Mouse (Mus musculus): ENCODE data around the gene Lpp. TPM values are rescaled to one million over a fixed set of nuclear protein-coding genes. Genes with fewer than 3 reads are reported as not detected.

Gene Lpp
- polyA plus RNA-seq, 1 experiment from 2014 or later, result 9.6 TPM

DNA sequence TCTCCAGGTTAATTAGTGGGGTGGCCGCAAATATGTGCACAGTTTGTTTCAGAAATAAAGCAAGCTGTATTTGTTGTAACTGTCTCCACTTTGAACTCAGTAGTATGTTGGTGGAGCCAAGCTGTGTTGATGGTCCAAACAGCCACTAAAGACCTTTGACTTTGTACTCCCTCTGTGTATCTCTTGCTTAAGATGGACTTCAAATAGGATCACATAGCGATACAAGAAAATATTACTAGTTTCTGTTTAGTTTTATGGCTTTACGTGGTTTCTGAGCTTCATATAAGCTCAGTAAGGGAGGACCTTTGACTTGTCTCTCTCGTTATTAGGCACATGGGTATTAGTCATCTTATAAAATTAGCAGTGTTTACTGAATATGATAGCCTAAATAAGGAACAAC lies 485.7 kb downstream of the Lpp start:
- Histone ChIP-seq H3K36me3 (ENCODE audit: control insufficient read depth, insufficient read depth, low read length) (no peaks in the 10 kb centered on the region), H3K27ac (replicated peaks; ENCODE audit: low read depth, low read length) (no peak overlapping the region), H3K4me2 (ENCODE audit: low read length) (no peak overlapping the region), H3K4me1 (ENCODE audit: control insufficient read depth, insufficient read depth, low read length) (no peaks in the 10 kb centered on the region), H3K9me3 (ENCODE audit: control insufficient read depth, low read length) (no peaks in the 10 kb centered on the region), H3K27me3 (ENCODE audit: control insufficient read depth, insufficient read depth, low read length) (no peaks in the 10 kb centered on the region), H3K9ac (replicated peaks; ENCODE audit: low read length) (no peak overlapping the region), H3K4me3 (replicated peaks; ENCODE audit: low read depth, low read length) (no peak overlapping the region)
- 96% methylated on average over 4 of the region's 4 CpGs for WGBS
- ATAC-seq (ENCODE audit: low FRiP score, low TSS enrichment) (no peak), DNase-seq (no peak)

DNA sequence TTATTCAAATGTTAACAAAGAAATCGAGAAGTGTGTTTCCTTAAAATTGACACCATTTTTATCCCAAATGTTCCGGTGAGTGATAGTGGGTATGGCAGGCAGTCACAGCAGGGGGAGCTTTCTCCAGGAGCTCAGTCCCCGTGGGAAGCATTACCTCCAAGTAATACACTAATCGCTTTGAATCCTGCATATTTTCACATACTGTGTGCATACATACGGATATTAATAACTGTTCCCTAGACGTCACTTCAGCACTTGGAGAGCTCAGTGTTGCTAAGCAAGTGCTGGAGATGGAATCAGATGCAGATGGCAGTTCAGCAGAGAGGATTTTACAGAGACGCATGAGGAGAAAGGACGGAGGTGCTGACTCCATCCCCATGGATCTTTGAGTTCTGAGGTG lies 487.4 kb downstream of the Lpp start:
- no peak overlapping the region for H3K4me2 ChIP-seq (ENCODE audit: low read length)
- no peaks in the 10 kb centered on the region for H3K36me3 ChIP-seq (ENCODE audit: control insufficient read depth, insufficient read depth, low read length)
- peak; percentile 40 for DNase-seq
- no peak for ATAC-seq (ENCODE audit: low FRiP score, low TSS enrichment)
- H3K9me3 ChIP-seq (ENCODE audit: control insufficient read depth, low read length), result no peaks in the 10 kb centered on the region
- H3K27me3 ChIP-seq (ENCODE audit: control insufficient read depth, insufficient read depth, low read length), result no peaks in the 10 kb centered on the region
- no peak overlapping the region for H3K9ac ChIP-seq (replicated peaks; ENCODE audit: low read length)
- no peaks in the 10 kb centered on the region for H3K4me1 ChIP-seq (ENCODE audit: control insufficient read depth, insufficient read depth, low read length)
- no peak overlapping the region for H3K4me3 ChIP-seq (replicated peaks; ENCODE audit: low read depth, low read length)
- WGBS, result 36% methylated on average over 8 of the region's 8 CpGs
- no peak overlapping the region for H3K27ac ChIP-seq (replicated peaks; ENCODE audit: low read depth, low read length)

DNA sequence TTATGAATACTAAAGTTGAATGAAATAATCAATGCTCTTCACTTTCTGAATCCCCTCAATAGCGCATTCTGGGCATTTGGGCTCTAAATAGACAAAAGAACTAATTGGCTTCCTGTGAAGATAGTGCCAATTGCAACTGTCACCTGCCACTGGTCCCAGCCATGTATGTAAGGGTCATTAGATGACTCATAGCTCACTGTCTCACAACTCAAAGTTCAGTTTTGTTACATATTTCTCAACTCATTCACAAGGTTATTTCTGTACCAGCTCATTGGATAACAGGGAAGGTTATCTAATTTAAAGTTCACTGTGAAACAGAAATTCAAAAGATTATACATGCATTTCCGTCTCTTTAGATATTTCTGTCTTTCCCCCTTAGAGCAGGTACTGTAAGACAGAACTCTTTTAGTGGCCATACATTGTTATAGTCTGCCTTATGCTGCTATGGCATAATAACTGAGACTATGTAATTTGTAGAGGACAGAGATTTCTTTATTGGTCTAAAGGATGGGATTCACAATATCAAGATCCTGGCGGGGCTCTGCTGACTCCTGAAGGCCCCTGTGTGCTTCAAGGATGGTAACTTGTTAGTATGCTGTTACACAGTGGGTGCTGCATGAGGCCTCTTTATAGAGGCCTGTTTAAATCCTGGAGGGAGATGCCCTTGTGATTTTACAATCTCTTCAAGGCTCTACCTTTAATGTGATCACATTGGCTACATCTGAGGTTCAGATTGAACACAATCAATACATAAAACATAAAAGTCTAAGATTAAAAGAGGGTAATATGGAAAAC lies 488.9 kb downstream of the Lpp start:
- no peak overlapping the region for H3K9ac ChIP-seq (replicated peaks; ENCODE audit: low read length)
- no peak overlapping the region for H3K4me2 ChIP-seq (ENCODE audit: low read length)
- DNase-seq (no peak), ATAC-seq (ENCODE audit: low FRiP score, low TSS enrichment) (no peak)
- no peaks in the 10 kb centered on the region for H3K9me3 ChIP-seq (ENCODE audit: control insufficient read depth, low read length)
- H3K36me3 ChIP-seq (ENCODE audit: control insufficient read depth, insufficient read depth, low read length), result no peaks in the 10 kb centered on the region
- 87% methylated on average over 3 of the region's 3 CpGs for WGBS
- H3K4me3 ChIP-seq (replicated peaks; ENCODE audit: low read depth, low read length), result no peak overlapping the region
- no peaks in the 10 kb centered on the region for H3K27me3 ChIP-seq (ENCODE audit: control insufficient read depth, insufficient read depth, low read length)
- no peaks in the 10 kb centered on the region for H3K4me1 ChIP-seq (ENCODE audit: control insufficient read depth, insufficient read depth, low read length)
- H3K27ac ChIP-seq (replicated peaks; ENCODE audit: low read depth, low read length), result no peak overlapping the region

DNA sequence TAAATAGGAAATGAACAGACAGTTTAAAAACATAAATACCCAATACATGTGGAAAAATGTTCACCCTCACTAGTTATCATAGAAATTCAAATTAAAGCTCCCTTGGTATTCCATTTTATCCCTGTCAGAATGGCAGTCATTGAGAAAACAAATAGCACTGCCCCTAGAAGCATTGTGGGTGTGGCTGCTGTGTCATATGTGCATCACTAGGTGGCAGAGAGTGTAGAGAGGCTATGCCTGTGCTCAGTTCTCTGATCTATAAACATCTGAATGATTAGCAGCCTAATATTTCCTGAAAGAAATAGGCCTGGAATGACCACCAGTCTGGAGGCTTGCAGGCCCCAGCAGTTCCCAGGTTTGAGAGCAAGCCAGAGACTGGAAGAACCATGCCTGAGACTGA lies 490.7 kb downstream of the Lpp start:
- Histone ChIP-seq H3K4me1 (ENCODE audit: control insufficient read depth, insufficient read depth, low read length) (no peaks in the 10 kb centered on the region), H3K36me3 (ENCODE audit: control insufficient read depth, insufficient read depth, low read length) (no peaks in the 10 kb centered on the region), H3K9me3 (ENCODE audit: control insufficient read depth, low read length) (no peaks in the 10 kb centered on the region), H3K27me3 (ENCODE audit: control insufficient read depth, insufficient read depth, low read length) (no peaks in the 10 kb centered on the region), H3K4me3 (replicated peaks; ENCODE audit: low read depth, low read length) (no peak overlapping the region), H3K27ac (replicated peaks; ENCODE audit: low read depth, low read length) (no peak overlapping the region), H3K4me2 (ENCODE audit: low read length) (no peak overlapping the region), H3K9ac (replicated peaks; ENCODE audit: low read length) (no peak overlapping the region)
- DNase-seq (no peak), ATAC-seq (ENCODE audit: low FRiP score, low TSS enrichment) (no peak)

DNA sequence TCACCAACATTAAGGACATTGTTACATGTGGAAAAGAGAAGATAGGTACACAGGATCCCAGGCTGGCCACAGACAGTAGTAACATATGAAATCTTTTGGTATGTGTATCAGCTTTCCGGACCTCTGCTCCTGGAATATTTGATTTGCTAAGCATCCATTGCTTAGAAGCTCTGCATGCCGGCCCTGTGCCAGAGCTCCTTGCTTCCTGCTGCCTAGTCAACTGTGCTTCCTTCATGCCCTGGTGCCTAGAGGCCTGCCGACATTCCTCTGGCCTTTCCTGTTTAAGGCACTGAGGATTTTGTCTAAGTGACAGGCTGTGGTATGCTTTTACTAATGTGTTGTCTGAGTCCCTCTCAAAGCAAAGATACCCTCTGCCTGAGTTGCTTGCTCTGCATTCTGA lies 493.0 kb downstream of the Lpp start:
- H3K4me3 ChIP-seq (replicated peaks; ENCODE audit: low read depth, low read length), result no peak overlapping the region
- no peak overlapping the region for H3K4me2 ChIP-seq (ENCODE audit: low read length)
- H3K27ac ChIP-seq (replicated peaks; ENCODE audit: low read depth, low read length), result no peak overlapping the region
- DNase-seq (no peak), ATAC-seq (ENCODE audit: low FRiP score, low TSS enrichment) (no peak)
- no peaks in the 10 kb centered on the region for H3K4me1 ChIP-seq (ENCODE audit: control insufficient read depth, insufficient read depth, low read length)
- WGBS, result 57% methylated on average over 3 of the region's 3 CpGs
- H3K36me3 ChIP-seq (ENCODE audit: control insufficient read depth, insufficient read depth, low read length), result no peaks in the 10 kb centered on the region
- no peaks in the 10 kb centered on the region for H3K9me3 ChIP-seq (ENCODE audit: control insufficient read depth, low read length)
- no peaks in the 10 kb centered on the region for H3K27me3 ChIP-seq (ENCODE audit: control insufficient read depth, insufficient read depth, low read length)
- H3K9ac ChIP-seq (replicated peaks; ENCODE audit: low read length), result no peak overlapping the region

DNA sequence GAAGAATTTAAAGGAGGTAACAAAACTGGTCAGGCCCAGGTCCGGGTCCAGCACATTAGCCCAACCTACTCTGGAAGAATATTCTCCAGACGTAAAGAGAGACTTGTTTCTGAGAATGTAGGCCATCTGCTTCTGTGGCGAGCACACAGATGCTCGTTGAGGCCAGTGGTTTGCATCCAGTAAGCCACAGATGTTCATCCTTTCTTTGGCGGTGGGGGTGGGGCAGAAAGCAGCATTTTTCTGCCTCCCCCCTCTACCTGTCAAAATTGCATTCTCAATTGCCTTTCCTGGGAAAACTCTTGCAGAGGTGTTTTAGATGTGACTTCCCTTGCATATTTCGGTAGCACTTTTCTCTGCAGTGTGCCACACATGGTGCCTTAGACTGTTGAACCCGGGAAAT lies 493.6 kb downstream of the Lpp start:
- WGBS, result 77% methylated on average over 7 of the region's 7 CpGs
- Histone ChIP-seq H3K9ac (replicated peaks; ENCODE audit: low read length) (no peak overlapping the region), H3K4me2 (ENCODE audit: low read length) (no peak overlapping the region), H3K9me3 (ENCODE audit: control insufficient read depth, low read length) (no peaks in the 10 kb centered on the region), H3K27me3 (ENCODE audit: control insufficient read depth, insufficient read depth, low read length) (no peaks in the 10 kb centered on the region), H3K4me1 (ENCODE audit: control insufficient read depth, insufficient read depth, low read length) (no peaks in the 10 kb centered on the region), H3K4me3 (replicated peaks; ENCODE audit: low read depth, low read length) (no peak overlapping the region), H3K27ac (replicated peaks; ENCODE audit: low read depth, low read length) (no peak overlapping the region), H3K36me3 (ENCODE audit: control insufficient read depth, insufficient read depth, low read length) (no peaks in the 10 kb centered on the region)
- no peak for ATAC-seq (ENCODE audit: low FRiP score, low TSS enrichment)
- DNase-seq, result no peak

DNA sequence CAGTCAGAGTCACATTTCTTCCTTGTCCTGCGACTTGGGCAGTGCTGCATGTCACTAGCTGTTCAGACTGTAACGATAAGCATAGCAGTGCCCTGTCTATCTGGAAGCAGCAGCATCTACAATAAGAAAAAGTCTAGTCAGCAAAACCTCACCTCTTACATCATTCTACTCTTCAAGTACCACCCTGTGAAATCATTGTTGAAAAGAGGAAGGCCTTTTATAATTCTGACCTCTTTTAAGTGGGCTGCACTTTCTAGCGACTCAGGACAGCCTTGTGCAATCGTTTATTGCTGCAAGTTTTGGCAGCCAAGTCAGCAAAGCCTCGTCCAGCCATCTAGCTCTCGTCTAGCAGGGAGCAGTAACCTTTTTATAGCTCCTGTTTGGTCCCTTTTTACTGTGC lies 498.1 kb downstream of the Lpp start:
- WGBS, result 81% methylated on average over 6 of the region's 6 CpGs
- Histone ChIP-seq H3K4me2 (ENCODE audit: low read length) (no peak overlapping the region), H3K9ac (replicated peaks; ENCODE audit: low read length) (no peak overlapping the region), H3K4me1 (ENCODE audit: control insufficient read depth, insufficient read depth, low read length) (no peaks in the 10 kb centered on the region), H3K9me3 (ENCODE audit: control insufficient read depth, low read length) (no peaks in the 10 kb centered on the region), H3K36me3 (ENCODE audit: control insufficient read depth, insufficient read depth, low read length) (no peaks in the 10 kb centered on the region), H3K27ac (replicated peaks; ENCODE audit: low read depth, low read length) (no peak overlapping the region), H3K4me3 (replicated peaks; ENCODE audit: low read depth, low read length) (no peak overlapping the region), H3K27me3 (ENCODE audit: control insufficient read depth, insufficient read depth, low read length) (no peaks in the 10 kb centered on the region)
- no peak for ATAC-seq (ENCODE audit: low FRiP score, low TSS enrichment)
- DNase-seq, result no peak

DNA sequence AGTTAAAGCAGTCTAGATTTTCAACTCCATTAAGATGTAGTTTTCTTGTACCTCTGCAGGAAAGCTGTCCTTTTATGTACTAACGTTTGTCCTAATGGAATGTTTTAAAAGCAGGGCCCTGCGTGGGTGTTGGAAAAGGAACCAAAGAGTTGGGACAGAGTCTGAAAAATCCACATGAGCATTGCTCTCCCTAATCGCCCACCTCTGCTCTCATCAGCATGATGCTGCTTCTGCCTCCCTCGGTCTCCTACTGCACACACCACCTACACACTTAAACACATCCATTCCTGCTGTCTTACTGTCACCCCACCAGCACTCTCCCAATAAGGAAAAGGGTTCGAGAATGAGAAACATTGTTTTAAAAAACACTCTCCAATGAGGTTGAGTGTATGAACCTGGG lies 501.9 kb downstream of the Lpp start:
- H3K4me2 ChIP-seq (ENCODE audit: low read length), result no peak overlapping the region
- no peak overlapping the region for H3K27ac ChIP-seq (replicated peaks; ENCODE audit: low read depth, low read length)
- ATAC-seq (ENCODE audit: low FRiP score, low TSS enrichment) (no peak), DNase-seq (no peak)
- no peaks in the 10 kb centered on the region for H3K36me3 ChIP-seq (ENCODE audit: control insufficient read depth, insufficient read depth, low read length)
- H3K4me1 ChIP-seq (ENCODE audit: control insufficient read depth, insufficient read depth, low read length), result no peaks in the 10 kb centered on the region
- 89% methylated on average over 5 of the region's 5 CpGs for WGBS
- H3K27me3 ChIP-seq (ENCODE audit: control insufficient read depth, insufficient read depth, low read length), result no peaks in the 10 kb centered on the region
- no peak overlapping the region for H3K9ac ChIP-seq (replicated peaks; ENCODE audit: low read length)
- H3K4me3 ChIP-seq (replicated peaks; ENCODE audit: low read depth, low read length), result no peak overlapping the region
- no peaks in the 10 kb centered on the region for H3K9me3 ChIP-seq (ENCODE audit: control insufficient read depth, low read length)

DNA sequence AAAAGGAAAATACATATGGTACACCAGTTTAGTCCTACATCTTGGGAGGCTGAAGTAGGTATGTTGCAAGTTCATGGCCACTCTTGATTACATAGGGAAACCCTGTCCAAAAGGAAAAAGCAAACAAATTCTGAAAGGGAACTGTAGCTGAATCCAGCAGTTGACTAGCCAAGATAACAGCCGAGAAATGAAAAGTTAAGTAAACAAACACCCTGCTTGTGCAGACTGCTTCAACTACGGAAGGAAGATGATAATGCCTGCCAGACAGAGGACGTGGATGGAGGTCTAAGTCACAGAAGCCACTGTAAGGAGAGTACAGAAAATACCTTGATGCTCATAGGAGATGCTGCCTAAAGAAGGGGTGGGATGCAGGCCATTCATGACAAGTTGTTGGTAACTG lies 504.3 kb downstream of the Lpp start:
- H3K36me3 ChIP-seq (ENCODE audit: control insufficient read depth, insufficient read depth, low read length), result no peaks in the 10 kb centered on the region
- DNase-seq (no peak), ATAC-seq (ENCODE audit: low FRiP score, low TSS enrichment) (no peak)
- no peak overlapping the region for H3K4me2 ChIP-seq (ENCODE audit: low read length)
- no peak overlapping the region for H3K9ac ChIP-seq (replicated peaks; ENCODE audit: low read length)
- no peak overlapping the region for H3K4me3 ChIP-seq (replicated peaks; ENCODE audit: low read depth, low read length)
- H3K27me3 ChIP-seq (ENCODE audit: control insufficient read depth, insufficient read depth, low read length), result no peaks in the 10 kb centered on the region
- WGBS, result 83% methylated on average over 3 of the region's 3 CpGs
- no peaks in the 10 kb centered on the region for H3K4me1 ChIP-seq (ENCODE audit: control insufficient read depth, insufficient read depth, low read length)
- H3K27ac ChIP-seq (replicated peaks; ENCODE audit: low read depth, low read length), result no peak overlapping the region
- no peaks in the 10 kb centered on the region for H3K9me3 ChIP-seq (ENCODE audit: control insufficient read depth, low read length)
